Mouse (Mus musculus): ENCODE measurements around the gene Zfp541.

GRCm38 (mm10) chr7:16102686-16103226 lies 41.1 kb downstream of the Zfp541 start:
- TF ChIP-seq POLR2A (IDR thresholded peaks at IDR 0.05; ENCODE audit: borderline replicate concordance, extremely low read depth, insufficient read depth, insufficient read length, poor library complexity, severe bottlenecking) (no peak), CTCF (IDR thresholded peaks at IDR 0.05; ENCODE audit: borderline replicate concordance, extremely low read depth, insufficient read depth, insufficient read length) (no peak)

Data from brain, embryonic 14.5 days (tissue).